Mouse (Mus musculus) left cerebral cortex, adult 2 months (tissue): ENCODE measurements around the gene Daam1. TPM values are rescaled to one million over a fixed set of nuclear protein-coding genes. Genes with fewer than 3 reads are reported as not detected.

Experiments used
- DNase-seq, 2 experiments: peaks; one replicate each; pipeline ENCODE4 v3.0.0; 2021 to 2022; ENCODE audit warnings: low spot score in 2 of 2, mixed read lengths in 1 of 2; ENCODE audit errors: extremely low spot score in 1 of 2
- H3K27ac ChIP-seq: fragments of 200-600 bp; 2 replicates; pipeline ENCODE4 v1.8.1; 2022
- H3K4me3 ChIP-seq: fragments of 200-600 bp; 2 replicates; pipeline ENCODE4 v1.8.1; 2022
- CTCF ChIP-seq: fragments of 200-600 bp; IDR thresholded peaks from 2 replicates; pipeline ENCODE4 v1.8.1; 2022; ENCODE audit warnings: antibody characterized with exemption, mild to moderate bottlenecking, moderate library complexity
- intact Hi-C: fragments of 180-260 bp; cut with DNase I; formaldehyde crosslinking; loops from one replicate; pipeline ENCODE4 v1.15.1; 2025
- total RNA-seq, 2 experiments: library from RNA; stranded (reverse); gene quantifications; 2 replicates each; pipeline ENCODE4 v1.2.3; 2021

Gene Daam1
- total RNA-seq, 2 experiments from 2014 or later: 48.0 to 55.0 TPM

DNA sequence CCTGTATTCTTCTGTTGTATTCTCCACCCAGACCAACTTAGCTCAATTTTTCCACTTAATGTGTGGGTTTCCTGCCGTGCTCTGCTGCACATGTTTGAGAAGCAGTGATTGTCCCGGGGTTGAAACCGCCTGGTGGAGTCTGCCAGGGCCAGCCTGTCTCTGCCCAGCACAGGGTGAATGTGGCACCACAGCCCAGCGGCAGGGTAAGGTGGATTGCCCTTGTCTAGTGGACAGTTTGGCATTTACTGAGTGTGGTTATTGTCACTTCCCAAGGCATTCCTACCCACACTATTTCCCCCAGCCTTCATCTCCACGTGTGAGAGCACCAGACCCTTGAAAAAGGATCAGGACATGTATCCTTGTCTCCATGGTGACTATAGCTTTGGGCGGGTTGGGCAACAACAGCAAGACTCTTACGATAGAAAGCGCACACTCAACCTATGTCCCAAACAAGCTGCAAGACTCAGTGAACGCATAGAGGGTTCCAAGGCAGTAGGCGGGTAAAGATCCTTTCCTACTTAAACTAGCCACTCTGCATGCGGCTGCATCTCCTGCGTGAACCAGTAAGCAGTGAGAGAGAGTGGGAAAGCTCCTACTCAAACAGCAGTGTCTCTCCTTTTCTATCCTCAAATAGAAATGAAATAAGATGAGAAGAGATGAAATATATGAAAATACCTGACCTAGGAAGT, 139.2 kb downstream of the Daam1 start:
- no peak for TF ChIP-seq CTCF
- DNase-seq: no peak
- intact Hi-C loops: no loop called here
- Histone ChIP-seq H3K27ac (no peak overlapping the region), H3K4me3 (no peak overlapping the region)

DNA sequence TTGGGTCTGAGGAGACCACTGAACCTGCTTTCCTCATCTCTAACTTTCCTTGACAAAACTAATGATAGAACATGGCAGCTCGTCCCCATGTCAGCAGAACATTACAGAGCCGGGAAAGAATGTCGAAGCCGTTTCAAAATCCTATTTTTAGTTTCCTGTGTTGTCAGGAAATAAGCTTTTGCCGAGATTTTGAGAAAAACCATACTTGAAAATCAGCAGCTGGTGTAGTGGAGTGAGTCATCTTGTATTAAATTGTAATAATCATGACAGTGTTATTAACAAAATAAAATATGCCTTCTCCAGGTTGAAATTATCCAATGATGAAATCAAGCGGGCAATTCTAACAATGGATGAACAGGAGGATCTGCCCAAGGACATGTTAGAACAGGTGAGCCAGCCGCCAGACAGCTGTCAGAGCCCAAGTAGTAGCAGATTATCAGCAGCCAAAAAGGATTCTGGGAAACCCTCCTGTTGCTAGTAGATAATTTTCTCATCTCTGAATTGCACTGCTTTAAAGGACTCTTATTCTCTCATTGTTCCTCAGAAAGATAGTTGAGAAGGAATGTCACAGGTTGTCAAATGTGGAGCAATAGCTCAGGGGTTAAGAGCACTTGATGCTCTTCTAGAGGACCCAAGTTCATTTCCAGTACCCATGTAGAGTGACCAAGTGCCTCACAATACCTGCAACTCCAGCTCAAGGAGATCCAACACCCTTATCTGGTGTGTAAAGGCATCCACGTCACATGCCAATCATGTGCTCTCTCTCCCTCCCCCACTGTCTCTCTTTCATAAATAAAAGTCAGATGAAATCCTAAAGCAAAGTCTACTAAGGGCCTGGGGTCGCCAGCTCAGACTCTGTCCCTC, 140.1 kb downstream of the Daam1 start:
- no peak for DNase-seq
- no peak overlapping the region; the same call in 1 of the 2 replicates for H3K27ac ChIP-seq
- TF ChIP-seq CTCF: no peak
- H3K4me3 ChIP-seq: no peak overlapping the region
- intact Hi-C loops: no loop called here

DNA sequence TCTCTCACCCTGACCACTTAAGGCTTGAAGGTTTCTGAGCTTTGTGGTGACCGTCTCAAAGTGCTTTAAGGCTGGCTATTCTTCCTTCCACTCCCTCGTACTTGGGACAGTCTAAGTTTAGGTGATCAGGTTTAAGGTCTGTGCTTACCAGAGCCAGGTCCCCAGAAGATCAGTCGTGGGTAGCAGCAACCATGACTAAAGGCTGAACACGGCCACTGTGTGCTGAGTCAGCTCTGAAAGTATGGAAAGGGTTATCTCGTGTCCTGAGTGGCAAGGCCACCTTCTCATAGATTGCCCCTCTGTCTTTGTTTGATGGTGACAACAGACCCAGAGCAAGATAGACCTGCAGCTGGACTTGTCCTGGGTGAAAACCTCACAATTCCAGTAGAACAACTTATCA, 141.2 kb downstream of the Daam1 start:
- intact Hi-C loops: no loop called here
- DNase-seq: no peak
- peak overlapping the region; percentile 24; the same call in 1 of the 2 replicates for H3K27ac ChIP-seq

DNA sequence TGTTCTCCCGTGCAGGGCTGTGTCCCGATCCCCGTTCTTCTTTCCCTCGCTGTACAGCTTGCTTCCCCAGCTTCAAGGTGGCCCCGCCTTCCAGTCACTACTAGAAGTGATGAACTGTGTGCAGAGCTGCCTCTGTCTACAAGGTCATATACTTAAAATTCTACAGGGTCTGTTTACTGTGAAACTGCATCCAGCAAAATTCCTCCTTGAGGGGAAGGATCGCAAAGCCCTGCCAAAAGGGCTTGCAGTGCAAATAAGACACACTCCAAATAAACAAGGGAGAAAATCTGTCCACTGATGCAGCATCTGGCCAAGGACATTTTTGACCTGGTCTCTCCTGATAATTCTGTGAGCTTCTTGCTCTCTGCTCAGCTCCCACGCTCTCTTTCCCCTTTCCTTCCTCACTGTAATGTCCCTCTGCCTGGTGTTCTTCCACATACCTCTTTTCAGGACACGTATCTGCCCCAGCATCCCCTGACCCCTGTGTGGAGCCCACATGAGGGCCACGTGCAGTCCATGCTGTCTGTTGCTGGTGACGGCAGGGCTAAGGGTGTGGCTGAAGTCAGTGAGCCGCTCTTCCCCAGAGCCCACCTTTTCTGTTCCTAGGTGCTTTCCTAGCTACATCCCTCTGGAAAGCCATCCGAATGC, 141.9 kb downstream of the Daam1 start:
- DNase-seq: no peak
- peak overlapping the region; percentile 55; the same call in 1 of the 2 replicates for H3K27ac ChIP-seq

More for the DNA sequence above, 141.2 kb downstream of the Daam1 start:
- TF ChIP-seq CTCF: no peak
- no peak overlapping the region for H3K4me3 ChIP-seq

DNA sequence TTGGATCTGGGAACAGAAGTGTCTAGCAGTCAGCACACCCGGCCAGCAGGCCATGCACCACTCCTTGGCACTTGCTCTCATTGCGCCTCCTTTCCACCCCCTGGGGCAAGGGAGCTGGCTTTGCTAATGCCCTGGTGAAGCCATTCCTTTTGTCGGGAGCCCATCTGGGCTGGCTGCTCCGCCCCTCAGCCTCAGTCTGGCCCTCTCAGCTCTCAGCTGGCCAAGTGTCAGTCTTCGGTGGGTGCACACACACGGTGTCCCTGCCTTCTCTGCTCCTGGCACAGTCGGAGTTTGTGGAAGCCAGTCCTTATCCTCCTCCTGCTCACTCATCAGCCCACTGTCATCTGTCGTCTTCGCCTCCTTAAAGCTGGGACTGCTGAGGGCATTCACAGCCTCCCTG, 142.7 kb downstream of the Daam1 start:
- intact Hi-C loops: no loop called here
- DNase-seq: no peak

More for the DNA sequence above, 141.9 kb downstream of the Daam1 start:
- no peak overlapping the region for H3K4me3 ChIP-seq
- TF ChIP-seq CTCF: no peak
- intact Hi-C loops: no loop called here

DNA sequence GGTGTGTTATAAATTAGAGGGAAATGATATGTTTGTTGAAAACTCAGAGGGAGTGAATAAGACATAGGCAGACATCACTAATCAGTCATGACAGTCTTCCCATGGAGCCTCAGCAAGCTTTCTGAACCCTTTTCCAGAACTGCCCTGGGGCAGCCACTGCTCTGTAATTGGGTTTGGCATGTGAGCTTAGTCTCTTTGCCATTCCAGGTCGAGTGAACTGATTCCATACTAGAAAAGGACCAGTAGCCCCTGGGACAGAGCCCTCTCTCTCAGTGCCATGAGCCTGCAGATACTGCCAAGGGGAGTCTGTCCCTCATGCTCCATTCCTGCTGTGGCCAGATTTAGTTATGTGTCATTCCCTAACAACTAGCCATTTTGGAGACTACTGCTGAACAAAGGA, 144.7 kb downstream of the Daam1 start:
- DNase-seq: no peak
- Histone ChIP-seq H3K27ac (peak overlapping the region; percentile 45), H3K4me3 (no peak overlapping the region)
- intact Hi-C loops: no loop called here
- no peak for TF ChIP-seq CTCF

More for the DNA sequence above, 142.7 kb downstream of the Daam1 start:
- Histone ChIP-seq H3K4me3 (no peak overlapping the region), H3K27ac (peak overlapping the region; percentile 55; the same call in 1 of the 2 replicates)
- no peak for TF ChIP-seq CTCF

DNA sequence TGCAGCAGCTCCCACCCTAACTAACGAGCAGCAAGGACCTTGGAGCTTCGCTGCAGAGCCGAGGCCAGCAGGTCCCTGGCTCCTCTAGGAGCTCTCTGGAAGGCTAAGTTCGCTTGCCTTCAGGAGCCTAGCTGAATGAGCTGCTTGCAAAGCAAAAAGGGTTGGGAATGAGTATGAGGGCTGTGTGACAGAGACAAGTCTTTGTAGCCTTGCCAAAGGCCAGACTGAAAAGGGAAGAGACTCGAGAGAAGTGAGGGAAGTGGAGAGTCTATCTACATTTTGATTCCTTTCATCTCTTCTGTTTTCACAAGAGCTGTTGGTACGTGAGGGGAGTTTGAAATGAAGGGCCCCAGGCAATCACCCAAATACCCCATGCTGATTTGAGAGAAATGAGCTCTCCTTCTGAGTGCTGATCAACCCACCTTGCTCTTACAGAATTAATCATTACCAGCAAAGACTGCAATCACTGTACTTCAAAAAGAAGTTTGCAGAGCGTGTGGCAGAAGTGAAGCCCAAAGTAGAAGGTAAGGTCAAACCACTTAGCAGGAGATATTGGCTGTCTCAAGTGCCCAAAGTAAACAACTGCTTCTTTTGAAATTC, 145.6 kb downstream of the Daam1 start:
- Histone ChIP-seq H3K27ac (peak overlapping the region; percentile 45), H3K4me3 (no peak overlapping the region)
- intact Hi-C loops: no loop called here
- no peak for TF ChIP-seq CTCF
- DNase-seq: no peak

DNA sequence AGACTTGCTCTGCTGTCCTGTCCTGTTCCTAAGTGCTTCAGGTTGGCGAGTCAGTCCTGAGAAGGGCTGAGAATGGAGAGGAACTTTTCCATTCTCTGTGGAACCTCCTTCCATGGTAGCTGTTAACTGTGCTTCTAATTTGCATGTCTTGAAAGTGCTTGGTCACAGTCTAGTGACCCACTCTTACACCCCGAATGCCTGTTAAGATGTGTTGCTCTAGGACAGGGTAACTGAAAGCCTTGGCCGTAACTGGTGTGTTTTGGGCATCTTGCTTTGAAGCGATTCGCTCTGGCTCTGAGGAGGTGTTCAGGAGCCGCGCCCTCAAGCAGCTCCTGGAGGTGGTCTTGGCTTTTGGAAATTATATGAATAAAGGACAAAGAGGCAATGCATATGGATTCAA, 146.5 kb downstream of the Daam1 start:
- no peak for TF ChIP-seq CTCF
- Histone ChIP-seq H3K4me3 (no peak overlapping the region), H3K27ac (no peak overlapping the region; the same call in 1 of the 2 replicates)
- no peak for DNase-seq
- intact Hi-C loops: no loop called here

DNA sequence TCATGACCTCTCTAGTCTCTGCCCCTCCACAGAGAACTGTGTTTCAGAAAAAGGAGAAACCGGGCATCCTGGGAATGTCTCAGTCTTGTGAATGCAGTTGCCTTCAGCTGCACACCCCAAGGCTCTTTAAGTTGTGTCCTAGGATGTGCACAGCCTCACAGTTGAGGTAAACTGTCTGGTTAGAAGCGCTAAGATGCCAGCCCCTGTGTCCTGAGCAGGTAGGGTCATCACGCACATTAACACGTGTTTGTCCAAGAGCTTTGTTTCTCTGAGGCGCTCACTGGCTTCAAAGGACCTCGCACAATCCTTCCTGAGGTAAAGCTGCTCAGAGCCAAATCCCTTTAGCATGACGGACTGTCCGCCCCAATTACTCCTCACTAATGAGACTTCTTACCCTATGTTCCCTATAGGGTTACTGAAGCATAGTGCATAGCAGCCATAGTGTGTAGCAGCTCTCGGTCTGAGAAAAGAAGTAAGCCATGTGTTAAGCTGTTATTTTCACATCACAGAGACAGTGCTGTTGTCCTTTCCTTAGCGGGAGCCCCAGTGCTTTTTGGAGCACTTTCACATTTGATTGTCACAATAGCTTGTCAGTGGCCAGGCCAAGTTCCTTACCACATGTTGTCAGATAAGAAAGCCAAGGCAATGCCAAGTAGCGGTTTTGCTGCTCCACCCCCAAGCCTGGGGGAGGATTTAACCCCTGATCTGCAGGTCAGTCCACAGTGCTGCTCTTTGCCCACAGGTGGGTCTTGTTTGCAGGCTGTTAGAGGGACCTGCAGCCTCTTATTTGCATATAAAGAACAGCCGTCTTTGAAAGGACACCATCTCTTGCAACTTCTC, 147.9 kb downstream of the Daam1 start:
- no peak overlapping the region for H3K4me3 ChIP-seq
- TF ChIP-seq CTCF: no peak
- H3K27ac ChIP-seq: no peak overlapping the region
- DNase-seq: no peak
- intact Hi-C loops: no loop called here

DNA sequence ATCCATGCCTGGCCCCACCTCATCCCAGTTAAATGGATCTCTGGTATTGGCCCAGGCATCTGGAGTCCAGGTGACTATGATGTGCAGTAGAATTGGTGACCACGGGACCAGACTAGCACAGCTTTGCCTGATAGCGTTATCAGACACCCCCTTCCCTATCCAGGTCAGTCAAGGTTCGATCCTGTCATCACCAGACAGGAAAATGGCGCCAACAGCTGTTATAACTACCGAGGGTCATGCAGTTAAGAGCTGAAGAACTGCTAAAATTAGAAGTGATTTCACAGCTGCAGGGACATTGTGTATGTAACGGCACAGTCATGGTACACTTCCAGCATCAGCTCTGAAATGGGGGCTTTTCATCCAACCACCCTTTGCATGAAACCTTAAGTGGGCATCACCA, 149.3 kb downstream of the Daam1 start:
- intact Hi-C loops: loop anchor here (5.0 kb wide), 2 partner anchors 148 to 213 kb away; partner anchors contain the start of gene Daam1
- no peak for DNase-seq
- no peak overlapping the region for H3K27ac ChIP-seq
- no peak overlapping the region for H3K4me3 ChIP-seq
- TF ChIP-seq CTCF: no peak

DNA sequence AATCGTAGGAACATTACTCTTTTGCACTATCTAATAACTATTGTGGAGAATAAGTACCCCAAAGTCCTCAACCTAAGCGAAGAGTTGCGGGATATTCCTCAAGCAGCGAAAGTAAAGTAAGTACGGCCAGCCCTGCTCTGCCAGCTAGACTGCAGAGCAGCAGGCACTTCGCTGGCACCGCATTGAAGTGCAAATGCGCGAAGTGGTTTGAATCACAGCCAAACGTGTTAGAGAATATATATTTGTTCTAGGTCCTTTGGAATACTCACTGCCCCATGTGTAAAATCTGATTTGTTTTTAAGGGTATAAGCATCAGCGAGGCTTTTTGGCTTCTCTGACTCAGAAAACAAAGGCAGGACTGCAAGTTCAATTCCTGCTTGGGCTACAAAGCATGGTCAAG, 149.9 kb downstream of the Daam1 start:
- H3K27ac ChIP-seq: peak overlapping the region; percentile 19; the same call in 1 of the 2 replicates
- intact Hi-C loops: loop anchor here (5.0 kb wide), 2 partner anchors 148 to 213 kb away; partner anchors contain the start of gene Daam1
- no peak overlapping the region for H3K4me3 ChIP-seq
- TF ChIP-seq CTCF: no peak
- DNase-seq: no peak
